Mouse (Mus musculus) ES-Bruce4 (cell line): ENCODE data around the gene Crkl.

Source experiments
- CTCF ChIP-seq: IDR thresholded peaks from one replicate; pipeline ENCODE4 v1.8.1; 2011; ENCODE audit warnings: low read depth, low read length
- POLR2A ChIP-seq: IDR thresholded peaks from one replicate; pipeline ENCODE4 v1.8.1; 2011; ENCODE audit warnings: low read length; ENCODE audit not compliant: insufficient read depth

DNA sequence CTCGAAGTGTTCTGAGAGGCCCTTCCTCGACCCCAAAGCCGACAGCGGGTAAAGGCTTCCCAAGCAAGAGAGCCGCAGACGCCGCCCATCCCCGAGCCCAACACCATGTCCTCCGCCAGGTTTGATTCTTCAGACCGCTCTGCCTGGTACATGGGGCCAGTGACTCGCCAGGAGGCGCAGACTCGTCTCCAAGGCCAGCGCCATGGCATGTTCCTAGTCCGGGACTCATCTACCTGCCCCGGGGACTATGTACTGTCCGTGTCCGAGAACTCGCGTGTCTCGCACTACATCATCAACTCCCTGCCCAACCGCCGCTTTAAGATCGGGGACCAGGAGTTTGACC is 557 bp downstream of the Crkl start:
- TF ChIP-seq CTCF (no peak), POLR2A (no peak)
